Mouse (Mus musculus): ENCODE measurements at regions not wholly inside any gene's neighbourhood (a gene's known extent, or its start where the extent isn't known, plus 50 kb on each side); places are given as distances from the start of the nearest gene placed in this dataset.
A peak's percentile ranks its signal among the peaks of the same experiment; 100 is the strongest.

GRCm38 (mm10) chr3:42067036-42067435, 324.6 kb downstream of the D3Ertd751e start:
- H3K4me1 ChIP-seq (replicated peaks; ENCODE audit: control insufficient read depth, insufficient read depth), result no peaks in the 10 kb centered on the region
- H3K4me3 ChIP-seq (ENCODE audit: low read depth, low read length), result no peak overlapping the region
- WGBS, result 80% methylated on average over 5 of the region's 5 CpGs
- H3K4me2 ChIP-seq (replicated peaks; ENCODE audit: low read depth), result no peak overlapping the region
- DNase-seq (ENCODE audit: low spot score) (no peak), ATAC-seq (ENCODE audit: low FRiP score, low TSS enrichment) (no peak)
- H3K27ac ChIP-seq (replicated peaks), result no peak overlapping the region
- H3K9ac ChIP-seq (ENCODE audit: low read length), result no peak overlapping the region
- no peaks in the 10 kb centered on the region for H3K9me3 ChIP-seq (ENCODE audit: control insufficient read depth, low read length)
- no peaks in the 10 kb centered on the region for H3K36me3 ChIP-seq (ENCODE audit: control insufficient read depth, insufficient read depth, low read length)
- H3K27me3 ChIP-seq (ENCODE audit: control insufficient read depth, insufficient read depth, low read length), result no peaks in the 10 kb centered on the region
- TF ChIP-seq CTCF (IDR thresholded peaks at IDR 0.05; ENCODE audit: low read depth) (no peak), EP300 (optimal IDR thresholded peaks at IDR 0.05) (no peak)

- WGBS, result 29% methylated on average over 11 of the region's 11 CpGs
- peak; percentile 47 for DNase-seq (ENCODE audit: low spot score)
Observed at GRCm38 (mm10) chr3:42074532-42075287, 332.3 kb downstream of the D3Ertd751e start.

GRCm38 (mm10) chr3:42110976-42111847, 368.8 kb downstream of the D3Ertd751e start:
- DNase-seq (ENCODE audit: low spot score) (peak; percentile 47), ATAC-seq (ENCODE audit: low FRiP score, low TSS enrichment) (peak; percentile 65; the same call in 1 of the 2 replicates)
- TF ChIP-seq CTCF (IDR thresholded peaks at IDR 0.05; ENCODE audit: low read depth) (peak; percentile 89), EP300 (optimal IDR thresholded peaks at IDR 0.05) (no peak)
- Histone ChIP-seq H3K4me3 (ENCODE audit: low read depth, low read length) (no peak overlapping the region), H3K9ac (ENCODE audit: low read length) (no peak overlapping the region), H3K9me3 (ENCODE audit: control insufficient read depth, low read length) (no peaks in the 10 kb centered on the region), H3K27ac (replicated peaks) (no peak overlapping the region), H3K4me2 (replicated peaks; ENCODE audit: low read depth) (peak overlapping the region; percentile 25; the same call in 1 of the 2 replicates), H3K36me3 (ENCODE audit: control insufficient read depth, insufficient read depth, low read length) (no peaks in the 10 kb centered on the region), H3K27me3 (ENCODE audit: control insufficient read depth, insufficient read depth, low read length) (no peaks in the 10 kb centered on the region), H3K4me1 (replicated peaks; ENCODE audit: control insufficient read depth, insufficient read depth) (no peaks in the 10 kb centered on the region)
- WGBS, result 39% methylated on average over 13 of the region's 13 CpGs

More at GRCm38 (mm10) chr3:42074532-42075287, 332.3 kb downstream of the D3Ertd751e start:
- no peak for ATAC-seq (ENCODE audit: low FRiP score, low TSS enrichment)
- Histone ChIP-seq H3K4me2 (replicated peaks; ENCODE audit: low read depth) (no peak overlapping the region; the same call in 1 of the 2 replicates), H3K4me3 (ENCODE audit: low read depth, low read length) (no peak overlapping the region), H3K27me3 (ENCODE audit: control insufficient read depth, insufficient read depth, low read length) (no peaks in the 10 kb centered on the region), H3K27ac (replicated peaks) (no peak overlapping the region), H3K9ac (ENCODE audit: low read length) (no peak overlapping the region), H3K4me1 (replicated peaks; ENCODE audit: control insufficient read depth, insufficient read depth) (no peaks in the 10 kb centered on the region), H3K9me3 (ENCODE audit: control insufficient read depth, low read length) (no peaks in the 10 kb centered on the region), H3K36me3 (ENCODE audit: control insufficient read depth, insufficient read depth, low read length) (no peaks in the 10 kb centered on the region)
- TF ChIP-seq CTCF (IDR thresholded peaks at IDR 0.05; ENCODE audit: low read depth) (peak; percentile 74), EP300 (optimal IDR thresholded peaks at IDR 0.05) (no peak)

- Histone ChIP-seq H3K4me1 (replicated peaks; ENCODE audit: control insufficient read depth, insufficient read depth) (no peaks in the 10 kb centered on the region), H3K9me3 (ENCODE audit: control insufficient read depth, low read length) (no peaks in the 10 kb centered on the region), H3K27ac (replicated peaks) (no peak overlapping the region), H3K27me3 (ENCODE audit: control insufficient read depth, insufficient read depth, low read length) (no peaks in the 10 kb centered on the region), H3K36me3 (ENCODE audit: control insufficient read depth, insufficient read depth, low read length) (no peaks in the 10 kb centered on the region), H3K9ac (ENCODE audit: low read length) (no peak overlapping the region), H3K4me3 (ENCODE audit: low read depth, low read length) (no peak overlapping the region), H3K4me2 (replicated peaks; ENCODE audit: low read depth) (no peak overlapping the region)
- ATAC-seq (ENCODE audit: low FRiP score, low TSS enrichment) (no peak), DNase-seq (ENCODE audit: low spot score) (no peak)
- 79% methylated on average over 3 of the region's 3 CpGs for WGBS
- TF ChIP-seq EP300 (optimal IDR thresholded peaks at IDR 0.05) (no peak), CTCF (IDR thresholded peaks at IDR 0.05; ENCODE audit: low read depth) (no peak)
Observed at GRCm38 (mm10) chr3:42129821-42130560, 387.6 kb downstream of the D3Ertd751e start.

GRCm38 (mm10) chr3:42132322-42132721, 389.9 kb downstream of the D3Ertd751e start:
- ATAC-seq (ENCODE audit: low FRiP score, low TSS enrichment), result no peak
- Histone ChIP-seq H3K4me3 (ENCODE audit: low read depth, low read length) (no peak overlapping the region), H3K4me2 (replicated peaks; ENCODE audit: low read depth) (no peak overlapping the region), H3K27me3 (ENCODE audit: control insufficient read depth, insufficient read depth, low read length) (no peaks in the 10 kb centered on the region), H3K9ac (ENCODE audit: low read length) (no peak overlapping the region), H3K9me3 (ENCODE audit: control insufficient read depth, low read length) (no peaks in the 10 kb centered on the region), H3K27ac (replicated peaks) (no peak overlapping the region), H3K4me1 (replicated peaks; ENCODE audit: control insufficient read depth, insufficient read depth) (no peaks in the 10 kb centered on the region), H3K36me3 (ENCODE audit: control insufficient read depth, insufficient read depth, low read length) (no peaks in the 10 kb centered on the region)
- WGBS, result 90% methylated on average over 1 of the region's 1 CpGs
- no peak for DNase-seq (ENCODE audit: low spot score)
- no peak for TF ChIP-seq EP300 (optimal IDR thresholded peaks at IDR 0.05)
- TF ChIP-seq CTCF (IDR thresholded peaks at IDR 0.05; ENCODE audit: low read depth), result no peak
